Mouse (Mus musculus) liver, embryonic 15.5 days (tissue): ENCODE measurements at regions not wholly inside any gene's neighbourhood (a gene's known extent, or its start where the extent isn't known, plus 50 kb on each side); places are given as distances from the start of the nearest gene placed in this dataset.

Experiments
- ATAC-seq: fragments of 200-750 bp; cut with Nextera tagmentation; 2 replicates; pipeline ENCODE4 v1.8.0; 2017; ENCODE audit warnings: moderate number of reproducible peaks, mild to moderate bottlenecking, moderate library complexity; ENCODE audit not compliant: insufficient read depth
- H3K27ac ChIP-seq: fragments of 300-500 bp; sonication (generic); replicated peaks from 2 replicates; pipeline ENCODE4 v1.5.1; 2015; ENCODE audit warnings: mild to moderate bottlenecking, inconsistent platforms
- H3K27me3 ChIP-seq: fragments of 300-500 bp; sonication (generic); 2 replicates; pipeline ENCODE4 v1.6.1; 2015; ENCODE audit warnings: mild to moderate bottlenecking, inconsistent platforms
- H3K36me3 ChIP-seq: fragments of 300-500 bp; sonication (generic); replicated peaks from 2 replicates; pipeline ENCODE4 v1.6.1; 2015; ENCODE audit warnings: moderate library complexity, mild to moderate bottlenecking, inconsistent platforms
- H3K4me1 ChIP-seq: fragments of 300-500 bp; sonication (generic); replicated peaks from 2 replicates; pipeline ENCODE4 v1.6.1; 2015; ENCODE audit warnings: inconsistent platforms
- H3K4me2 ChIP-seq: fragments of 300-500 bp; sonication (generic); 2 replicates; pipeline ENCODE4 v1.6.1; 2015; ENCODE audit warnings: moderate library complexity, mild to moderate bottlenecking, inconsistent platforms
- H3K4me3 ChIP-seq: fragments of 300-500 bp; sonication (generic); replicated peaks from 2 replicates; pipeline ENCODE4 v1.5.1; 2015; ENCODE audit warnings: mild to moderate bottlenecking, inconsistent platforms
- H3K9ac ChIP-seq: fragments of 300-500 bp; sonication (generic); 2 replicates; pipeline ENCODE4 v1.6.1; 2015; ENCODE audit warnings: moderate library complexity, mild to moderate bottlenecking, inconsistent platforms
- H3K9me3 ChIP-seq: fragments of 300-500 bp; sonication (generic); replicated peaks from 2 replicates; pipeline ENCODE4 v1.6.1; 2016; ENCODE audit warnings: inconsistent platforms
- WGBS: fragments of 180-500 bp; shearing (Covaris S2); methylation state at CpG from one replicate; pipeline ENCODE4 v1.1.7; 2015; ENCODE audit warnings: mixed read lengths; ENCODE audit not compliant: insufficient replicate concordance; 5-methylcytosine and 5-hydroxymethylcytosine counted together

GRCm38 (mm10) chr6:138207293-138207844 lies 67.3 kb downstream of the Mgst1 start:
- Histone ChIP-seq H3K4me2 (no peak overlapping the region), H3K4me1 (no peaks in the 10 kb centered on the region), H3K9ac (no peak overlapping the region), H3K27me3 (no peaks in the 10 kb centered on the region), H3K4me3 (no peak overlapping the region), H3K27ac (no peak overlapping the region), H3K9me3 (no peaks in the 10 kb centered on the region), H3K36me3 (no peaks in the 10 kb centered on the region)
- ATAC-seq: no peak
- 61% methylated on average over 7 of the region's 7 CpGs for WGBS

DNA sequence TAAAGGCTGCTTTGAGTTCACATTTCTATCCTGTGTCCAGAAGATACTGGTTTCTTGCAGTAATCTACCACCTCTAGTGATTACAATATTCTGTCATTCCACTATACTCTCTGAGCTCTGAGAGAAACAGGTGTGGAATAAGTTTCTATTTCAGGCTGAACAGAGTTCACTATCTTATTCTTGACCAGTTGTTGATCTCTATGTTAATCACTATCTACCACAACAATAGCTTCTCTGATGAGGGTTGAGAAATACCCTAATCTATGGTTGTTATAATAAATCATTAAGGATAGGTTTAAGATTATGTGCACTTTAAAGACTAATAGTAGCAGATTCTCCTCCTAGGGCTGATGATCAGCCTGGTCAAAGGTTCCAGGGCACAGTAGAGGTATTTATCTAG lies 75.1 kb downstream of the Mgst1 start:
- no peaks in the 10 kb centered on the region for H3K9me3 ChIP-seq

DNA sequence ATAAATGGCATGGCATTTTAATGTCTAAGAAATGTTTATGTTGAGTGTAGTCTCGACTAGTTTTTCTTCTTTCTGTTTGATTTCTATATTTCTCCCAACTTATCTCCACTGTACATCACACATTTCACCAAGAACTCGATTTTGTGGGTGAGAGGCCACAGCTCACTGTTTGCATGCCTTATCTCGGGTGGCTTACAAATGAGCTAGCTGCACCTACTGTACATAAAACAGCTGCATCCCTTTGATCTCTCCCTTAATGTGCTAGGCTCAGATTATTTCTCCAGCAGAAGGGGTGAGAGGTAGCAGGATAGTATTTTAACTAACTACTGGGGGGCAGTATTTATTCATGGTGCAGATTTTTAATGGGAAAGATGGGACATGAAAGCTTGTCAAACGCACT lies 92.3 kb downstream of the Mgst1 start:
- Histone ChIP-seq H3K36me3 (no peaks in the 10 kb centered on the region), H3K27me3 (no peaks in the 10 kb centered on the region), H3K9me3 (no peaks in the 10 kb centered on the region), H3K4me2 (no peak overlapping the region), H3K27ac (no peak overlapping the region), H3K9ac (no peak overlapping the region), H3K4me3 (no peak overlapping the region), H3K4me1 (no peaks in the 10 kb centered on the region)
- 38% methylated on average over 4 of the region's 4 CpGs for WGBS
- no peak for ATAC-seq

More for the DNA sequence above, 75.1 kb downstream of the Mgst1 start:
- Histone ChIP-seq H3K4me3 (no peak overlapping the region), H3K9ac (no peak overlapping the region), H3K27me3 (no peaks in the 10 kb centered on the region), H3K36me3 (no peaks in the 10 kb centered on the region), H3K4me2 (no peak overlapping the region), H3K4me1 (no peaks in the 10 kb centered on the region), H3K27ac (no peak overlapping the region)
- no peak for ATAC-seq

- Histone ChIP-seq H3K4me3 (no peak overlapping the region), H3K4me1 (no peaks in the 10 kb centered on the region), H3K27me3 (no peaks in the 10 kb centered on the region), H3K36me3 (no peaks in the 10 kb centered on the region), H3K4me2 (no peak overlapping the region), H3K27ac (no peak overlapping the region), H3K9ac (no peak overlapping the region), H3K9me3 (no peaks in the 10 kb centered on the region)
- no peak for ATAC-seq
- WGBS: 23% methylated on average over 1 of the region's 1 CpGs
These were observed 102.7 kb downstream of the Mgst1 start for GRCm38 (mm10) chr6:138242837-138243236.

GRCm38 (mm10) chr6:138266668-138267067 lies 126.6 kb downstream of the Mgst1 start:
- Histone ChIP-seq H3K4me2 (no peak overlapping the region), H3K27me3 (no peaks in the 10 kb centered on the region), H3K27ac (no peak overlapping the region), H3K9me3 (no peaks in the 10 kb centered on the region), H3K4me1 (no peaks in the 10 kb centered on the region), H3K9ac (no peak overlapping the region), H3K4me3 (no peak overlapping the region), H3K36me3 (no peaks in the 10 kb centered on the region)
- peak; percentile 64 for ATAC-seq
- WGBS: 60% methylated on average over 3 of the region's 3 CpGs
